Mouse (Mus musculus) megakaryocyte progenitor cell, adult 5-6 weeks (primary cell): ENCODE results near the gene Ndufb5. TPM values are rescaled to one million over a fixed set of nuclear protein-coding genes. Genes with fewer than 3 reads are reported as not detected.
"Not testable (repeated sequence)": the region's sequence is repeated elsewhere in the genome, so short reads cannot be mapped to it uniquely, and the experiment has no call there.

Source experiments
- ATAC-seq: replicated peaks from 2 replicates; pipeline ENCODE4 v1.8.0; 2016; ENCODE audit warnings: mild to moderate bottlenecking, moderate TSS enrichment, inconsistent platforms; ENCODE audit not compliant: poor library complexity
- total RNA-seq, 2 experiments: library from RNA; stranded (forward) in 1 of 2; stranded (reverse) in 1 of 2; fragments of 157-497, 149-512 nt in 1 of 2; fragments of 200-1000 nt in 1 of 2; gene quantifications; 2 replicates each; pipeline versions ENCODE4 v1.2.3 to v1.2.4; 2015 to 2017

Gene Ndufb5
- 293 and 301 TPM in 2 replicates for total RNA-seq (2015)
- total RNA-seq (2017) = 163 and 224 TPM in 2 replicates

GRCm38 (mm10) chr3:32736244-32737171 lies at the start of gene Ndufb5:
Gene Ndufb5, plus strand, starts transcription at chr3:32736990.
- peak; percentile 91 for ATAC-seq

GRCm38 (mm10) chr3:32687156-32687555 lies 49.6 kb upstream of the Ndufb5 start:
- ATAC-seq = no peak

- peak; percentile 90 for ATAC-seq
These were observed 47.2 kb upstream of the Ndufb5 start for GRCm38 (mm10) chr3:32689567-32689999.

GRCm38 (mm10) chr3:32690008-32690407 lies 46.8 kb upstream of the Ndufb5 start:
- ATAC-seq = no peak

DNA sequence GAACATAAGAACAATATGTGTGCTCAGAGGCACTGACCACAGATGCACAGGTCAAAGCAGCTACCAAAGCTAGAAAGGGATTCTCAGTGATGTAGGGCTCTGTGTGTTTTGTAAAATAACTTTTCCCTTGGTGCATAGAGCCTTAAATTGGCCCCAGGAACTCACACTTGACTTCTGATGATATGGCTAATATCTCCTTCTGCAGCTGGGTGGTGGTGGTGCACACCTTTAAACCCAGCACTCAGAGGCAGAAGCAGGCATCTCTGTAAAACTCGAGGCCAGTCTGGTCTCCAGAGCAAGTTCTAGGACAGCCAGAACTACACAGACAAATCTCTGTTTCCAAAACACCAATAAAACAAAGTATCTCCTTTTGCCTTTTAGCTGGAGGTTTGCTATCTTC lies 45.9 kb upstream of the Ndufb5 start:
- ATAC-seq = no peak; the same call in 1 of the 2 replicates

DNA sequence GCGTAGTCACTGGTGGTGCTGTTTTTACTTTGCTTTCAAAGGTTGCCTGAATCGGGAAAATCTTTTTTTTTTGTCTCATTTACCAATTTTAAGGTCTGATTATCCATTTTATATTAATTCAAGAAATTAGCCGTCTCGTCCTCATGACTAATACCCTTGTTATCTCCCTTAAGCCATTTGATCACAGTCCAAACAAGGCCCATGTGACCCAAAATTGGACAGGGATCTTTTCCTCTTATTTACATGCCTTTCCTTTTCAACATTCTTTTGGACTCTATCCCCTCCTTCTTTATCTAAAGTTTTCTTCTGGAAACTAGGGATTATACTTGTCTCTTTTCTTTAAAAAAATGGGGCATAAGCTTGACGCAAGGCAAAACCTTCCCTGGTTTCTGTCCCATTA lies 44.9 kb upstream of the Ndufb5 start:
- no peak for ATAC-seq

- no peak for ATAC-seq
These were observed 42.6 kb upstream of the Ndufb5 start for GRCm38 (mm10) chr3:32694211-32694610.

- ATAC-seq = peak; percentile 63
These were observed 41.8 kb upstream of the Ndufb5 start for GRCm38 (mm10) chr3:32694737-32695582.

- peak; percentile 37; the same call in 1 of the 2 replicates for ATAC-seq
These were observed 41.2 kb upstream of the Ndufb5 start for GRCm38 (mm10) chr3:32695583-32695980.

DNA sequence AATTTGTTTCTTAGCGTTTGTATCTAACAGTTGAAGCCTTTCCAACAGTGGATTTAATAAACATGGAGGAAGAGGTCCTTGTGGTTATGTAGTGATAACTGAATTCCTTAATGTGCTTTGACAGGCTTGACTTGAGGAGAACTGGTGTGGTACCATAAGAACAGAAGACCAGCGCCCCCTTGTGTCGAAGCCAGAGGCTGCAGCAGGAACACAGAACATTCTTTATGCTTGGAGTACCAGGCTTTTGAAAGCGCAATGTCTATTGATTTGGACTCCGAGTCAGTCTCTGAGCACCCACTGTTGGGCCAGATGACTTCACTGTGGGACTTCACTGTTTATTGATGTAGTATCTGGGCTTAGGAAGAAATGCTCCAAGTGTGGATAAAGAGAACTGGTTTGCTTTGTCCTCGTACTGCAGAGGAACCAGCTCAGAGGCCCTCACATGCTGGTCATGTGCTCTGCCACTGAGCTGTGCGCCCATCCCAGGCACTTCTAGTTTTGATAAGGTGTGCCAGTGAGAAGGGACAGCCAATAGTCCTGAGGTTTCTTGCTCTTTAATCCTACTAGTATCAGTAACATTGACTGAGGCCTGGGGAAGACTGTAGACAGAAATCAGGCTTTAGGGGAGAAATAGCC lies 38.4 kb upstream of the Ndufb5 start:
- peak; percentile 96 for ATAC-seq

DNA sequence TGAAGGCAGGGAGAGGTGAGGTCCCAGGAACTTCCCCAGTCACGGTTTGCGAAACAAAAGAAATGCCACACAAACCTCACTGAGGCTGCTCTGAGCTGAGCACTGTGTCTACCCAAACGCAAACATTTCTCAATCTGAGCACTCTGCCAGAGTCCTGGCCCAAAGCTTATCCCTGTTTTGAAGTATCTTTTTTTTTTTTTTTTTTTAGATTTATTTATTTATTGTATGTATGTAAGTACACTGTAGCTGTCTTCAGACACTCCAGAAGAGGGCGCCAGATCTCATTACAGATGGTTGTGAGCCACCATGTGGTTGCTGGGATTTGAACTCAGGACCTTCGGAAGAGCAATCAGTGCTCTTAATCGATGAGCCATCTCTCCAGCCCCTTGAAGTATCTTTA lies 32.8 kb upstream of the Ndufb5 start:
- ATAC-seq = not testable (repeated sequence)

DNA sequence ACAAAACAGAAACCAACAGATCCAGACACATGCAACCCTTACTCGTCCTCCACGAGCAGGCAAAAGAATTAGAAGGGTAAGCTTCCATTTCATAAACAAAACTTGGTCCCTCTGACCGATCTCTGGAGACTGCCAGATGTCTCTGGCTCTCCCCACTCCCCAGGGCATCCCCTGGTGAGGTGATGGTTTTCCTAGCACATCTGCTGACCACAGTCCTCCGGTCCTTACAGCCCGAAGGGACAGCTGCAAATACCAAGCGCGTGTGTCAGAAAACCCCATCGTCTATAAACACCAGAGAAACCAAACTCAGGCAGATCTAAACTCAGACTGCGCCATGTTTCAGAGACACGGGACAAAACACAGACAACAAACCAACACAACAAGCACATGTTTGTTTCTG lies 32.2 kb upstream of the Ndufb5 start:
- not testable (repeated sequence) for ATAC-seq

- ATAC-seq = not testable (repeated sequence)
These were observed 31.0 kb upstream of the Ndufb5 start, which contains the start of gene Actl6a for GRCm38 (mm10) chr3:32705647-32706348. Gene Actl6a, plus strand, starts transcription at chr3:32706298.

GRCm38 (mm10) chr3:32708052-32708367 lies 28.8 kb upstream of the Ndufb5 start:
- ATAC-seq = no peak

DNA sequence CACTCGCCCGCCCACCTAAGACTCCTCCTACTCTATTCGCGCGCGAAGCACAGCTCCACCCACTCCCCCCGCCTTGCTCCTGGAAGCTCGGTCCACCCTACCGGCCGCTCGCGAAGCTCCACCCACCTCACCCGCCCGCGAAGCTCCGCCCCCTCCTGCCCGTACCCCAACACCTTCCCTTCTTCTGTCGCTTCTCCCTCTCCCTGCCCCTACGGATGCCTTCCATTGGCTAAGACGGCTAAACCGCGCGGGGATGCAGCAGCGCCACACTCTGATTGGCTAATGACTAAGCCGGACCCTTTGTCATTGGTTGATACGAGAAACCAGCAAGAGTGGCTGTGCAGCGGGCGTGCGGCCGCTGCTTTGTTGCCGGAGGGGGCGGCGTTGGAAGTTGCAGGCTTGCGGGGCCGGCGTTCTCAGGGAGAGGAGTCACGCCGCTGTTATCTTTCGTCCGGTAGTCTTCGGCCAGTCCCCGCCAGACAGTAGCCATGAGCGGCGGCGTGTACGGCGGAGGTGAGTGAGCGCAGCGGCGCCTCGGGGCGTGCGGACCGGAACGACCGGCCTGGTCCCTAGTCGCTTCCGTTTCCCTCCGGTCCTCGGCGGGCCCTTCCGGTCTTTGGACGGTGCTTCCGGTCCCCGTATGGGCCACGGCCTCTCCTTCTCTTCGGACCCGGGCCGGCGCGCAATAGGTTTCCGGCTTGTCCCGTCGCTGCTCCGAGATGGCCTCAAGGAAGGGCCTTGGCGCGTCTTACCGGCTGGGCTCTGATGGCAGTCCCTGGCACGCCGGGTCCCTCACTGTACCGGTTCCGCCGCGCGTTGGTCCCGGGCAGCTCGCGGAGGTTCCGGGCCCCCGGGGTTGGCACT lies 28.2 kb upstream of the Ndufb5 start:
- peak; percentile 92 for ATAC-seq

DNA sequence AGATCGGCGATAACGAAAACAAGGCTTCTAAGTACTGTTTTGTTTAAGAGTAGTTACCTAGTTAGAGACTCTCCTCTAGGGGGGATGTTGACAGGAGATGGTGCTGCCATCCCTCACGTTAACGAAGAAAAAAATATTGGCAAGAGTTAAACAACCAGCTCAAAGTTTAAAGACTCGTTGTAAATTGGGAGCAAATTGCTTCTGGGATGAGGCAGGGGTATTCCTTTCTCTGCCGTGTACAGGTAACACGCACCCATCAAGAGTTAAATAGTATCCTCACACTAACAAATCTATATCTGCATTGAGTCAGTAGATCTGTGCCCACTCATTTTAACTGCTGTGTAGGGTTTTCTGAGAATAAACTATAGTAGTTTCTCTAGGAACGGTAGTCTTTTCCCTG lies 27.4 kb upstream of the Ndufb5 start:
- no peak for ATAC-seq

GRCm38 (mm10) chr3:32713711-32714110 lies 23.1 kb upstream of the Ndufb5 start:
- no peak for ATAC-seq

DNA sequence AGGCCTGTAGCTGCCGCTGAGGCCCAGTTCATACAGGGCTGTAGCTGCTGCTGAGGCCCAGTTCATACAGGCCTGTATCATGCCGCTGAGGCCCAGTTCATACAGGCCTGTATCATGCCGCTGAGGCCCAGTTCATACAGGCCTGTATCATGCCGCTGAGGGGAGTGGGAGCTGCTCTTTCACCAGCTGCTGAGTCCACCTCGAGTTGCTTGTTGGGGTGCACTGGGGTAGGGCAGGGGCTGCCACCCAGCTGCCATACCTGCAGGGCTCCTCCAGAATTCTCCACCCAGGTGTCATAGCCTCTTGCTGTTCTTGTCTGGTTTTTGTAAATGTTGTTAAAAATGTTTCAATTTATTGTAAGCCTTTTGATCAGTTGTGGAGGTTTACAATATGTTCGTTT lies 19.4 kb upstream of the Ndufb5 start:
- not testable (repeated sequence) for ATAC-seq

- no peak for ATAC-seq
These were observed 18.5 kb upstream of the Ndufb5 start for GRCm38 (mm10) chr3:32718271-32718670.

- no peak for ATAC-seq
These were observed 12.6 kb upstream of the Ndufb5 start for GRCm38 (mm10) chr3:32724191-32724590.
